Mouse (Mus musculus) neural tube, embryonic 15.5 days (tissue): Measurements from ENCODE around the gene Gm3685. TPM values are rescaled to one million over a fixed set of nuclear protein-coding genes. Genes with fewer than 3 reads are reported as not detected.
"Not testable (repeated sequence)": the region's sequence is repeated elsewhere in the genome, so short reads cannot be mapped to it uniquely, and the experiment has no call there.

Experiments used
- ATAC-seq: fragments of 200-750 bp; cut with Nextera tagmentation; 2 replicates; pipeline ENCODE4 v1.8.0; 2017; ENCODE audit warnings: mild to moderate bottlenecking, moderate TSS enrichment, moderate library complexity; ENCODE audit not compliant: low FRiP score
- H3K27ac ChIP-seq: fragments of 300-500 bp; sonication (generic); replicated peaks from 2 replicates; pipeline ENCODE4 v1.5.1; 2015; ENCODE audit warnings: mild to moderate bottlenecking, inconsistent platforms
- H3K27me3 ChIP-seq: fragments of 300-500 bp; sonication (generic); replicated peaks from 2 replicates; pipeline ENCODE4 v1.6.1; 2015; ENCODE audit warnings: inconsistent platforms
- H3K36me3 ChIP-seq: fragments of 300-500 bp; sonication (generic); 2 replicates; pipeline ENCODE4 v1.6.1; 2015; ENCODE audit warnings: inconsistent platforms
- H3K4me1 ChIP-seq: fragments of 300-500 bp; sonication (generic); 2 replicates; pipeline ENCODE4 v1.6.1; 2015; ENCODE audit warnings: inconsistent platforms
- H3K4me2 ChIP-seq: fragments of 300-500 bp; sonication (generic); 2 replicates; pipeline ENCODE4 v1.6.1; 2015; ENCODE audit warnings: inconsistent platforms, mild to moderate bottlenecking, moderate library complexity
- H3K4me3 ChIP-seq: fragments of 300-500 bp; sonication (generic); replicated peaks from 2 replicates; pipeline ENCODE4 v1.5.1; 2015; ENCODE audit warnings: mild to moderate bottlenecking, inconsistent platforms
- H3K9ac ChIP-seq: fragments of 300-500 bp; sonication (generic); replicated peaks from 2 replicates; pipeline ENCODE4 v1.6.1; 2015; ENCODE audit warnings: mild to moderate bottlenecking, inconsistent platforms
- H3K9me3 ChIP-seq: fragments of 300-500 bp; sonication (generic); replicated peaks from 2 replicates; pipeline ENCODE4 v1.6.1; 2016; ENCODE audit warnings: inconsistent platforms
- WGBS: fragments of 180-500 bp; shearing (Covaris S2); methylation state at CpG from one replicate; pipeline ENCODE4 v1.1.7; 2015; ENCODE audit warnings: mixed read lengths; 5-methylcytosine and 5-hydroxymethylcytosine counted together
- polyA plus RNA-seq: library from polyadenylated mRNA; unstranded; fragments of >200 nt; fragmentation: Nextera tagmentation; extraction: Ambion mirVana; gene quantifications from 2 replicates; pipeline ENCODE4 v1.2.1, GENCODE M21; 2015

The Gm3685 gene
- polyA plus RNA-seq = not detected in 2 replicates

GRCm38 (mm10) chr14:7044870-7045269 is at the start of gene Gm3685:
Gene Gm3685 (minus strand): TSS chr14:7044970.
- not testable (repeated sequence) for H3K27ac ChIP-seq, H3K27me3 ChIP-seq, H3K9ac ChIP-seq, H3K9me3 ChIP-seq, ATAC-seq, H3K4me1 ChIP-seq, H3K4me2 ChIP-seq, H3K36me3 ChIP-seq, H3K4me3 ChIP-seq
- WGBS = no CpG with 5 or more reads among the region's 2 CpGs

GRCm38 (mm10) chr14:7026781-7027749 is 17.7 kb downstream of the Gm3685 start, which contains the start of gene Gm10406:
Gene Gm10406 (minus strand): TSS chr14:7027449.
- H3K36me3 ChIP-seq, H3K4me1 ChIP-seq, H3K9me3 ChIP-seq, H3K27me3 ChIP-seq, ATAC-seq: not testable (repeated sequence)
- H3K9ac ChIP-seq = peak within 1 kb of the TSS; percentile 66
- 1% methylated on average over 37 of the region's 70 CpGs for WGBS
- peak within 1 kb of the TSS; percentile 80 for H3K27ac ChIP-seq
- peak within 1 kb of the TSS; percentile 87 for H3K4me2 ChIP-seq
- H3K4me3 ChIP-seq = peak within 1 kb of the TSS; percentile 53

GRCm38 (mm10) chr14:7026274-7026673 is 18.5 kb downstream of the Gm3685 start:
- 5% methylated on average over 9 of the region's 9 CpGs for WGBS
- Histone ChIP-seq H3K4me3 (peak overlapping the region; percentile 53), H3K4me2 (peak overlapping the region; percentile 87)
- H3K36me3 ChIP-seq, H3K9ac ChIP-seq, ATAC-seq, H3K9me3 ChIP-seq, H3K4me1 ChIP-seq, H3K27ac ChIP-seq, H3K27me3 ChIP-seq: not testable (repeated sequence)

Other genes starting within 250 kb of the Gm3685 start
- not detected in 2 replicates for gene Gm3642, start 204.7 kb downstream of the Gm3685 start, polyA plus RNA-seq
- 8.5 and 13.0 TPM in 2 replicates for gene Gm3667, start 155.0 kb downstream of the Gm3685 start, polyA plus RNA-seq
- gene Gm6356, start 71.2 kb downstream of the Gm3685 start, polyA plus RNA-seq = not detected in 2 replicates
- 2.8 and 3.4 TPM in 2 replicates for gene Gm10406, start 17.5 kb downstream of the Gm3685 start, polyA plus RNA-seq
- 6.4 and 7.3 TPM in 2 replicates for gene Gm3696, start 55.7 kb upstream of the Gm3685 start, polyA plus RNA-seq
- gene Gm6676, start 80.4 kb upstream of the Gm3685 start, polyA plus RNA-seq = not detected in 2 replicates
- gene Gm3512, start 129.6 kb upstream of the Gm3685 start, polyA plus RNA-seq = 10.9 and 12.1 TPM in 2 replicates
- not detected in 2 replicates for gene Gm16434, start 149.6 kb upstream of the Gm3685 start, polyA plus RNA-seq
- not detected in 2 replicates for gene Gm3727, start 219.7 kb upstream of the Gm3685 start, polyA plus RNA-seq